Mouse (Mus musculus): Measurements from ENCODE around the gene Slc2a3. TPM values are rescaled to one million over a fixed set of nuclear protein-coding genes. Genes with fewer than 3 reads are reported as not detected.

Gene Slc2a3
- polyA plus RNA-seq, 1 experiment from 2014 or later: 2.9 TPM

DNA sequence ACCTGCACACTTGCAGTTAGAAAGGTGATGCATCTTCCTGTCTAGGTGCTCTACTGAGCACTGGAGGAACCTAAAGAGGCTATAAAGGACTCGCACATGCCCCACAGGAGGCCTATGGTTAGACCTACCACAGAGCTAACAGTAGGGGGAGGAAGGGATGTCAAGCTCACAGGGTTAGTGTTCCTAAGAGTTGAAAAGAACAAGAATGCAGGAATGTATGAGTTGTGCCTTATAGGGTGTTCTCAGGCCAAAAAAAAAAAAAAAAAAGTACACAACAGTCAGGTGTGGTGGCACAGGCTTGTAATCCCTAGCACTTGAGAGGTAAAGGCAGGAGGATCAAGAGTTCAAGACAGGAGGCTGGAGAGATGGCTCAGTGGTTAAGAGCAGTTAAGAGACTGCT, 21.5 kb downstream of the Slc2a3 start:
- H3K4me3 ChIP-seq (ENCODE audit: low read depth, low read length): no peak overlapping the region
- H3K27me3 ChIP-seq (replicated peaks; ENCODE audit: control insufficient read depth, insufficient read depth, low read length): no peaks in the 10 kb centered on the region
- no peaks in the 10 kb centered on the region for H3K4me1 ChIP-seq (replicated peaks; ENCODE audit: control insufficient read depth, insufficient read depth, low read length)
- no peaks in the 10 kb centered on the region for H3K9me3 ChIP-seq (ENCODE audit: control insufficient read depth)
- 67% methylated on average over 1 of the region's 1 CpGs for WGBS
- no peaks in the 10 kb centered on the region for H3K36me3 ChIP-seq (ENCODE audit: control insufficient read depth, insufficient read depth)
- no peak for ATAC-seq
- no peak overlapping the region for H3K9ac ChIP-seq (ENCODE audit: low read depth, low read length)
- TF ChIP-seq CTCF (IDR thresholded peaks at IDR 0.05; ENCODE audit: low read depth): no peak
- H3K4me2 ChIP-seq (replicated peaks; ENCODE audit: low read depth): no peak overlapping the region
- no peak overlapping the region for H3K27ac ChIP-seq (ENCODE audit: low read depth, low read length)

DNA sequence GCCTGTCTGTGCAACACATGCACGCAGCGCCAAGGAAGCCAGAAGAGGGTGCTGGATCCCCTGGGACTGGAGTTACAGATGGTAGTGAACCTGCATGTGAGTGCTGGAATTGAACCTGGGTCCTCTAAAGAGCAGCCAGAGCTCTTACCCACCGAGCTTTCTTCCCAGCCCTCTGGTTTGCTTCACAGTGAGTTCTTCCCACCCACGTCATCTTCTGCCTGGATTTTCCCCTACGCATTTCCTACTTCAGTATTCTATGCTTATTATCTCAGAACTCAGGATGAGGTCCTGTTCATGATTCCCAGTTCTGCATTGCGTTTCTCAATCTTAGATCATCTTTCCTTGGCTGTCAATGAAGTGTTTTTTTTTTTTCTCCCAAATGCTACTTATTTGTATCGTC, 25.4 kb downstream of the Slc2a3 start:
- Histone ChIP-seq H3K9me3 (ENCODE audit: control insufficient read depth) (no peaks in the 10 kb centered on the region), H3K9ac (ENCODE audit: low read depth, low read length) (no peak overlapping the region), H3K4me1 (replicated peaks; ENCODE audit: control insufficient read depth, insufficient read depth, low read length) (no peaks in the 10 kb centered on the region), H3K4me2 (replicated peaks; ENCODE audit: low read depth) (no peak overlapping the region), H3K27me3 (replicated peaks; ENCODE audit: control insufficient read depth, insufficient read depth, low read length) (no peaks in the 10 kb centered on the region), H3K36me3 (ENCODE audit: control insufficient read depth, insufficient read depth) (no peaks in the 10 kb centered on the region), H3K4me3 (ENCODE audit: low read depth, low read length) (no peak overlapping the region), H3K27ac (ENCODE audit: low read depth, low read length) (no peak overlapping the region)
- TF ChIP-seq CTCF (IDR thresholded peaks at IDR 0.05; ENCODE audit: low read depth): no peak
- ATAC-seq: no peak
- 82% methylated on average over 7 of the region's 7 CpGs for WGBS

DNA sequence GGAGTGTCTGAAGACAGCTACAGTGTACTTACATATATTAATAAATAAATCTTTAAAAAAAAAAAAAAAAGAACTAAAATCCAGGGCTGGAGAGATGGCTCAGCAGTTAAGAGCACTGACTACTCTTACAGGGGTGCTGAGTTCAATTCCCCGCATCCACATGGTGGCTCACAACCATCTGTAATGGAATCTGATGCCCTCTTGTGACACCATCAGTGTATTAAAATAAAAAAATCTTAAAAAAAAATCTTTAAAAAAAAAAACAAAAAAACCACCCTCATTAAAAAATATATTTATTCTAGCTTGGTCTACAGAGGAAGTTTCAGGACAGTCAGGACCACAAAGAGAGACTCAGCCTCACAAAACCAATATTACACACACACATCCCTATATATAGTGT, 27.1 kb downstream of the Slc2a3 start:
- TF ChIP-seq CTCF (IDR thresholded peaks at IDR 0.05; ENCODE audit: low read depth): no peak
- H3K4me1 ChIP-seq (replicated peaks; ENCODE audit: control insufficient read depth, insufficient read depth, low read length): no peaks in the 10 kb centered on the region
- no peak overlapping the region for H3K9ac ChIP-seq (ENCODE audit: low read depth, low read length)
- no peak overlapping the region for H3K4me2 ChIP-seq (replicated peaks; ENCODE audit: low read depth)
- H3K9me3 ChIP-seq (ENCODE audit: control insufficient read depth): no peaks in the 10 kb centered on the region
- WGBS: 97% methylated on average over 1 of the region's 1 CpGs
- H3K4me3 ChIP-seq (ENCODE audit: low read depth, low read length): no peak overlapping the region
- H3K27ac ChIP-seq (ENCODE audit: low read depth, low read length): no peak overlapping the region
- no peaks in the 10 kb centered on the region for H3K27me3 ChIP-seq (replicated peaks; ENCODE audit: control insufficient read depth, insufficient read depth, low read length)
- no peak for ATAC-seq
- no peaks in the 10 kb centered on the region for H3K36me3 ChIP-seq (ENCODE audit: control insufficient read depth, insufficient read depth)

DNA sequence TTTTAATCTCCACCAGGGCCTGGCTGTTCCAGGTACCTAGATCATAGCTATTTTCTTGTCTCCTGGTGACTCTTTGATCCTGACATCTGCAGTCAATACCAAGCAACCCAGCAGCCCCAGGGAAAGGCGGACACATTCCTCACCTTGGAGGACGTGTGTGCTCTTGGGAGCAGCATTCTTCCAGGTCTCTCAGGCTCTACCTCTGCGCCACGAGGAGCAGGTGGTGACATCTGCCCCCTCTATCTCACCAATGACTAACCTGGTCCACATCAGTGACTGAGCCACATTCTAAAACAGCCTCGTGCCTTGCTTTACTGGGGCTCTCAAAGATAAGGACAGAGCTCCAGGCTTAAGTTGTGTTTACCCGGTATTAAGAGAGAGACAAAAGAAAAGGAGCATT, 28.7 kb downstream of the Slc2a3 start:
- H3K4me1 ChIP-seq (replicated peaks; ENCODE audit: control insufficient read depth, insufficient read depth, low read length): no peaks in the 10 kb centered on the region
- no peaks in the 10 kb centered on the region for H3K36me3 ChIP-seq (ENCODE audit: control insufficient read depth, insufficient read depth)
- H3K27ac ChIP-seq (ENCODE audit: low read depth, low read length): no peak overlapping the region
- no peaks in the 10 kb centered on the region for H3K9me3 ChIP-seq (ENCODE audit: control insufficient read depth)
- H3K4me3 ChIP-seq (ENCODE audit: low read depth, low read length): no peak overlapping the region
- H3K9ac ChIP-seq (ENCODE audit: low read depth, low read length): no peak overlapping the region
- no peak overlapping the region for H3K4me2 ChIP-seq (replicated peaks; ENCODE audit: low read depth)
- no peak for TF ChIP-seq CTCF (IDR thresholded peaks at IDR 0.05; ENCODE audit: low read depth)
- H3K27me3 ChIP-seq (replicated peaks; ENCODE audit: control insufficient read depth, insufficient read depth, low read length): no peaks in the 10 kb centered on the region
- 29% methylated on average over 6 of the region's 6 CpGs for WGBS
- ATAC-seq: no peak

DNA sequence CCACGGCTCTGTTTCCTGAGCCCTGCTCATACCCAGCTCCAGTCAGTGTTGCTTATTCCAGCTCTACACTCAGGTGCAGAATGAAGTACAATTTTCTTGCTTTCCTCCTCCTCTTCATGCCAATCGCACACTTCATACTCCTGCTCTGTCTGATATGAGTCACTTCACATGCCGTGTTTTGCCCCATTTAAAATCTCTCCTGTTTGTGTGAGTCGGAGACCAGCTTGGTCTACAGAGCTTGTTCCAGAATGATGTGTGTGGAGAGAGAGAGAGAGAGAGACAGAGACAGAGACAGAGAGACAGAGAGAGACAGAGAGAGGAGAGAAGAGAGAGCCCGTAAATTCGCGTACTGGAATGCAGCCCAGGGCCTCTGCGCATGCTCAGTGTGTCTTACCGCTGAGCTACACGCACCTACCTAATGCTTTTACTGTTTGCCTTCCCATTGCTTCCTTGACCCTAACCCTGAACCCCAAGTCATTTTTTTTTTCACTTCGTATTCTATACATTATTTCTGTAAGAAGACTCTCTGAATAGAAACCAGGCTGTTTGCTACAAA, 30.6 kb downstream of the Slc2a3 start:
- Histone ChIP-seq H3K4me1 (replicated peaks; ENCODE audit: control insufficient read depth, insufficient read depth, low read length) (no peaks in the 10 kb centered on the region), H3K9ac (ENCODE audit: low read depth, low read length) (no peak overlapping the region), H3K4me3 (ENCODE audit: low read depth, low read length) (no peak overlapping the region), H3K9me3 (ENCODE audit: control insufficient read depth) (no peaks in the 10 kb centered on the region), H3K27me3 (replicated peaks; ENCODE audit: control insufficient read depth, insufficient read depth, low read length) (no peaks in the 10 kb centered on the region), H3K36me3 (ENCODE audit: control insufficient read depth, insufficient read depth) (no peaks in the 10 kb centered on the region), H3K27ac (ENCODE audit: low read depth, low read length) (no peak overlapping the region), H3K4me2 (replicated peaks; ENCODE audit: low read depth) (no peak overlapping the region)
- 89% methylated on average over 11 of the region's 11 CpGs for WGBS
- TF ChIP-seq CTCF (IDR thresholded peaks at IDR 0.05; ENCODE audit: low read depth): no peak
- ATAC-seq: no peak

DNA sequence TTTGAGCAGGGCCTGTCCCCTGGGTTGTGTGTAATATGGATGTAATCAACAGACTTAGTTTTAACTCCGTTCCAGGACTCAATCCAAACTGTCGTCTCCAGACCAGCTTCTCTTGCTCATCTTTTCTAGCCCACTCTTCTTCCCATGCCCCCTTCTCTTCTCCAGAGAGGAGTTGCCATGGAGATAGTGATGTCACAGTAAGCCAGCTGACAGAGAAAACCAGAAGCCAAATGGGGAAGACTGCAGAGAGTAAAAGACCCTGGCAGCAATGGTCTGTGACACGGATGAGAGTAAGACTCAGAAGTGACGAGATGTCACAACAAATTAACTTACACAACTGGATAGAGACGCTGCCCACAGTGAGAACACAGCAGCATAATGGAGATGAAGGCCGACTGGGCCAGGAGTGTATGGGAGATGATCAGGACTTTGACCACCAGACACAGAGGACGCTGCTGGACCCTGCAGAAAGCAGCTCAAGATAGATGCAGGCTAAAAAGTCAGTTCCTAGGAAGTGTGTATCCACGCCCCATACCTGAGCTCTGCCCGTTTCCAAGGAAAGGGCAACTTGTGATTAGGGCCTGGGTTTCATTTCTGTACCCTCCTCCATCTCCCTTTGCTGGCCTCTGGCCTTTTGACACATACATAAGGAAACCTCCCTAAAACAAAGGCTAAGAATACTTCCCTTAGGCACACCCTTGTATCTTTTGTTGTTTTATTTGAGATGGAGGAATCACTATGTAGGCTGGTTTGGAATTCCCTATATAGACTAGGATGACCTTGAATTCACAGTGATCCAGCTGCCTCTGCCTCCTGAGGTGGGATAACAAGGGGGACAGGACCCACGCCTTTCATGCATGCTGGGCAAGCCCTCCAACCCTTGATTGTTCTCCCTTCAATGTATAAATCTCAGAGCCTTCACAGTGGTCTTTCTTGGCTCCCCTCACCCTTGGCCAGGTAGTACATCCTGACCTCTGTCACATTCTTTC, 31.4 kb downstream of the Slc2a3 start:
- TF ChIP-seq CTCF (IDR thresholded peaks at IDR 0.05; ENCODE audit: low read depth): no peak
- Histone ChIP-seq H3K4me1 (replicated peaks; ENCODE audit: control insufficient read depth, insufficient read depth, low read length) (no peaks in the 10 kb centered on the region), H3K36me3 (ENCODE audit: control insufficient read depth, insufficient read depth) (no peaks in the 10 kb centered on the region), H3K4me2 (replicated peaks; ENCODE audit: low read depth) (no peak overlapping the region), H3K9me3 (ENCODE audit: control insufficient read depth) (no peaks in the 10 kb centered on the region), H3K27ac (ENCODE audit: low read depth, low read length) (no peak overlapping the region), H3K9ac (ENCODE audit: low read depth, low read length) (no peak overlapping the region), H3K27me3 (replicated peaks; ENCODE audit: control insufficient read depth, insufficient read depth, low read length) (peaks cover 6% of the 10 kb centered on the region; the same call in 1 of the 2 replicates), H3K4me3 (ENCODE audit: low read depth, low read length) (no peak overlapping the region)
- 71% methylated on average over 10 of the region's 10 CpGs for WGBS
- no peak for ATAC-seq

All from intestine, postnatal 0 days (tissue).